Mouse (Mus musculus): Measurements from ENCODE around the gene Gdpd3.

Gene Gdpd3

GRCm38 (mm10) chr7:126789141-126789540 lies 23.0 kb downstream of the Gdpd3 start:
- no peak for DNase-seq (ENCODE audit: low spot score)

- DNase-seq (ENCODE audit: low spot score): peak; percentile 95
These were observed 26.0 kb downstream of the Gdpd3 start, which contains the start of gene Ppp4c for GRCm38 (mm10) chr7:126791851-126792720. Gene Ppp4c (minus strand): TSS chr7:126792496.

- no peak for DNase-seq (ENCODE audit: low spot score)
These were observed 26.7 kb downstream of the Gdpd3 start for GRCm38 (mm10) chr7:126792721-126793443.

DNA sequence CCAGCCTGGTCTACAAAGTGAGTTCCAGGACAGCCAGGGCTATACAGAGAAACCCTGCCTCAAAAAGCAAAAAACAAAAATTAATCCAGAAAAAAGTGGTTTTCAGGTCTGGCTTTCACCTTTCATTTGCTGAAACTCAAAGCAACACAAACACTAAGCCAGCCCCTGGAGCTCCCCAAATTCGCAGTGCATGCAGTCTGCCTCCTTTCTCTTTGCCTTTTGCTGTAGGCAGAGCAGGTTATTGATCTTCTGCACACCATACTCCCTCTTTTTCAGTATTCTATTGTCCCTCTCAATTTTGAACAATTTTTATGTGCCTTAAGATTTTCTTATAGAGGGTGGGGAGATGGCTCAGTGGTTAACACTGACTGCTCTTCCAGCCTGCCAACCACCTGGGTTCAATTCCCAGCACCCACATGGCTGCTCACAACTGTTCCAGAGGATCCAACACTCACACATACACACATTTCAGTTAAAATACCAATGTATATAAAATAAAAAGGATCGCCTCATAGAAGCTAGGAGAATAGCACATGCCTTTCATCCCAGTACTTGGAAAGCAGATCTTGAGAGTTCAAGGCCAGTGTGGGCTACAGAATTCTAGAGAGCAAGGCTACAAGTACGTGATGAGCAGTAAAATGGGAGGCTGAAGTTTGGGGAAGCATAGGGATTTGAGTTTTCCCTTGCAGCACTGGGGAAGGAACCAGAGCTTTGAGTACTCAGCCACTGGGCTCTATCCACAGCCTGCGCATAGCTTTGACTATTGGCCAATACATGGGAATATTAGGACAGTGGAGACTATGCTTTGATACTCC lies 27.5 kb downstream of the Gdpd3 start:
- DNase-seq (ENCODE audit: low spot score): no peak

- DNase-seq (ENCODE audit: low spot score): no peak
These were observed 28.1 kb downstream of the Gdpd3 start for GRCm38 (mm10) chr7:126794271-126794605.

- no peak for DNase-seq (ENCODE audit: low spot score)
These were observed 29.5 kb downstream of the Gdpd3 start for GRCm38 (mm10) chr7:126795387-126796317.

DNA sequence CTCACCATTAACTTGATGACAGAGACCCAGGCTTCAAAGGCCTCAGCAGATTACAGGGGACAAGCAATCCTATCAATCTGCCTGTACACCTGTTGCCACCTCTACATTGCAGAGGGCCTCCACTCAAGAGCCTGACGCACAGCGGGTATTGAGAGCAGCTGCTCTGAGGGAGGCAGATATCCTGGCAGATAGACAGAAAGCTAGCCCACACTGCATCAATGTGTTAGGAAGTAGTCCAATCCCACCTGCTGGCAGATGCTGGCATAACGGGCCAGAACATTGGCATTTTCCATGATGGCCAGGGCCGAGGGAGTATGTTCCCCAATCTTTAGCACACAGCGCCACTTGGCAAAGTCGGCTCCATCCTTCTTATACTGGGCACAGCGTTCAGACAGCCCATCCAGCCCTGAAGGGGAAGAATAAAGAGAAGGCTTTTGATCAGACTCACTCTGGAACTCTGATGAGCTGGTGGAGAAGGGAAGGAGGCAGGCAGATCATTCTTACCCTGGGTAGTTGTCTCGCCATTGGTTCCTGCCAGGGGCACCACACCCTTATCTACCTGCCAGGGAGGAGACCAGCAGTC lies 30.3 kb downstream of the Gdpd3 start:
- DNase-seq (ENCODE audit: low spot score): no peak

DNA sequence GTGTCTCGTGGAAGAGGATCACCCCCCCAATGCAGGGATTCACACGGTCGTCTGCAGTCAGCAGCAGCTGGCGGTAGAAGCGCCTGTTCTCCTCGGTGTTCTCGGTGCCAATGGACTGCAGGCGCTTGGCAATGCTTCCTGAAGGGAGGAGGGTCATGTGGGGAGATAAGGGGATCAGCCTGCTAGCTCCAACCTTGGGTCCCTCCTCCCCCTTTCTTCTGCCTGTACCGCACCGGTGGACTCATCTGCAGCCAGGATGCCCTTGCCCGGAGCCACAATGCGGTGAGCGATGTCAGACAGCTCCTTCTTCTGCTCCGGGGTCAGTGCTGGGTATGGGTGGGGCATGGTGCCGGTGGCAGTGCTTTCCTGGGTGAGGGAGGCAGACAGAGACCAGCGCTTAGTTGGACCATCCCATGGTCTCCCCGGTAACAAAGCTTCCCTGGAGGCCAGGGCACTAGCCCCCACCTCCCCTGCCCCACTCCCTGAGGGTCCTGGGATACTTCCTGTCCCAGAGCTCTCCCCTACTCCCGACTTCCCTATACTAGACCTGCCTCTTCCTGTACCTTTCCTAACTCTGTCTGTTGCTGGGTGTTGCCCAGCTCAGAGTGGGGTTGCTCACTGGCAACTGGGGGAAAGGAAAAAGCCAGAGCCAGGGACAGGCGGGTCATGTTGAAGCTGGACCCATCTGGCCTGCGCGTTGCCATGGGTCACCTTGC lies 31.4 kb downstream of the Gdpd3 start, which contains the start of gene Fam57b:
Gene Fam57b (plus strand): TSS at position 258 of the 716 bp plus-strand sequence.
- peak; percentile 69 for DNase-seq (ENCODE audit: low spot score)

- peak; percentile 52 for DNase-seq (ENCODE audit: low spot score)
These were observed 32.3 kb downstream of the Gdpd3 start for GRCm38 (mm10) chr7:126798127-126799049.

- DNase-seq (ENCODE audit: low spot score): peak; percentile 97
These were observed 32.9 kb downstream of the Gdpd3 start for GRCm38 (mm10) chr7:126799050-126799467.

DNA sequence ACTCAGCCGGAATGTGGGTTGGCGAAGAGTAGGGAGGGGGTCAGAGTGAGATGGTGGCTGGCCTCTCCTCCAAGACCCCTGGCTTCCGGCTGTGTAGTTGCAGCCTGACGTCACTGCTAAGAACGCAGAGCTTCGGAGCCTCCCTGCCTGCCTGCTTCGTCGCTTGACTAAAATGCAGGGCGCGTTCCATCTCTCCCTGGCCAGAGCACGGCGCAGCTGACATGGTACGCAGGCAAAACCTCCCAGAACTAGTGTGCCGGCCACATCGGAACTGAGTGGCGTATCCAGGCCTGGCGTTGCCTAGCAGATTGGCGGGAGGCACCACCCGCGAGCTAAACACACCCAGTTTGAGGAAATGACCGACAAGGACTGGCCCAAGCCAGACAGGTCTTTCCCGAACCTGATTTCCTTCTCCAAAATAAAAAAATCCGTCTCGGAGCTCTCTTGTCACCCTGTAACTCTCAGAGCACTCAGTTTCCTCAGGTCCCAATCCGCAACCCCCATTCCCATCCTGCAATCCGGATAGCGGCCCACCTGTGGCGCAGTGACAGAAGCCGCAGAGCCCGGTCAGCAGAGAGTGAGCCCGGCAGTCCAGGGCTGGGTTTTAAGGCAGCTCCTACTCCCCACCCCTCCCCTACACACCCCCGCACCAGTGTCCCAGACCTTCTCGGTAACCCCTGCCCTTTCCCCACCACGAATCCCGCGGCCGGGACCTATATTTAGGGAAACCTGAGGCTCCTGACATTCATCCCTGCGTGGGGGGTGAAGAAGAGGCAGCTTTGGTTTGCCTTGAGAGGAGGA lies 33.5 kb downstream of the Gdpd3 start:
- DNase-seq (ENCODE audit: low spot score): no peak

DNA sequence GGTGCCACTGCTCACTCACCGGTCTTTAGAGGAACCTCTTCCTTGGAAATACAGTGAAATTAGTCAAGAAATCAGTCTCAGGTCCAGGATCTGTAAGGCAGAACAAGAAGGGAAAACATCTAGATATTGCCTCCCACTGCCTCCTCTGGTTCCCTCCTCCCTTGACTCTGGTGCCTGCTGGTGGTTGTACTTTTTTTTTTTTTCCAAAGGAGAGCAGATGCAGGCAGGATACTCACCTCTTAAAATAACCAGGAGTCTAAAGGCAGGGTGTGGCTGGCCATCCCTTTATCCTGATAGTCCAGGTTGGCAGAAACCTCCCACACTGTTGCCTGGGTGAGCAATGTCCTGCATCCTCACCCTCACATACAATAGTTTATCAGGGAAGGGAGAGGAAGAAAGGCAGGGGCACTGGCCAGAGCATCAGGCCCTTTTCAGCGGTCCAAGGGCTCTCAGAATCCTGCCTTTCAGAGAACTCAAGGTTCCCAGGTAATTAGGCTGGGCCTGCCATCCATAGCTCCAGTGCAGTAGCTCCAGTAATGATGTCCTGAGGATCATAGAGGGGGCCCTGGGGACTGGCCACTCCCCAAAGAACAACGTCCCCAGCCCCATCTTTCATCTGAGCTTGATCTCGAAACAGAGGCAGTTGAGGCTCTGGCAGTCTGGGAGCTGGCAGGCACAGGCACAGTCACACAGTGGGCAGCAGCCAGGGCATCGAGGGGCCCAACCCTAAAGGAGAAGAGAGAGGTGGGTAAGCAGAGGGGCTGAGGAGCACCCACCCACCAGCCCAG lies 34.3 kb downstream of the Gdpd3 start:
- DNase-seq (ENCODE audit: low spot score): no peak

DNA sequence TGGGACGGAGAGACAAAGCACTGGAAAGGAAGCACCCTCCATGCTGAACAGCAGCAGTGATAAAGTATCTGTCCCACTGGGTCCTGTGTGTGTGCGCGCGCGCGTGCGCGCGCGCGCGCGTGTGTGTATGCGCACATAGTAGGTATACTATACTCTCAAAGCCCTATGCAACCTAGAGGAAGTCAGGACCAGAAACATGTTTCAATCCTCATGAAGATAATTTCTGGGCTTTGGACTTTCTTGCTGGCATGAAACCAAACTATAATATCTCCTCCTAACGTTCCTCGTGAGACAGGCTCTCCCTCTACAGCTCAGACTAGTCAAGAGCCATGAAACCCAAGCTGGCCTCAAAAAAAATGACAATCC lies 34.9 kb downstream of the Gdpd3 start:
- no peak for DNase-seq (ENCODE audit: low spot score)

GRCm38 (mm10) chr7:126802134-126802889 lies 36.2 kb downstream of the Gdpd3 start:
- DNase-seq (ENCODE audit: low spot score): no peak

DNA sequence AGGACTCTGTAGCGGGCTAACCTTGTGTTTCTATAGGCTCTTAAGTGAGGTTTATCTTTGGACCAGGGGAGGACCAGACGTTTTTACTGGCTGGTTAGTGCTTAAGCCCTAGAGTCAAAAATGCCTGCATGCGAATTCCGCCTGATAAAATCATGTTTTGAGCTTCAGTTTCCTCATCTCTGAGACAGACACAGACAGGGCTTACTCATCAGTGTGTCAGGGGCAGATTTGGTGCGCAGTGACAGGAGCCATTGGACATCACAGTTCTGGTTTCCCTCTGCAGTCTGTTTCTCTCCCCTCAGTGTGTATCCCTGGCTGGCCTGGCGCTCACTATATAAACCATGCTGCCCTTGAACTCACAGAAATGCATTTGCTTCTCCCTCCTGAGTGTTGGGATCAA lies 37.0 kb downstream of the Gdpd3 start:
- DNase-seq (ENCODE audit: low spot score): no peak

- DNase-seq (ENCODE audit: low spot score): no peak
These were observed 37.6 kb downstream of the Gdpd3 start for GRCm38 (mm10) chr7:126803751-126804150.

- DNase-seq (ENCODE audit: low spot score): no peak
These were observed 40.8 kb downstream of the Gdpd3 start for GRCm38 (mm10) chr7:126806956-126807355.
